8 mouse cellular contexts compared by ENCODE assay signal in genomic region chr5:145114606-145115473, GRCm38 (mm10). TPM values are rescaled to one million over a fixed set of nuclear protein-coding genes. Genes with fewer than 3 reads are reported as not detected.
DNase-seq lines count a peak whose midpoint lies in the region; ATAC-seq and TF ChIP-seq lines count a peak whose summit lies in the region.

No protein-coding gene starts in this region.

- TF ChIP-seq EP300 in liver, postnatal 0 days (IDR thresholded peaks at IDR 0.05; ENCODE audit: low read depth), result no peak

- peak overlapping the region; percentile 78 for H3K27ac ChIP-seq in layer of hippocampus, adult 2 months
- peak overlapping the region; percentile 100 for H3K27ac ChIP-seq in bone marrow macrophage, adult 2 months (ENCODE audit: insufficient read depth, low read depth, low read length)
- peak overlapping the region; percentile 87 for H3K27ac ChIP-seq in intestine, embryonic 15.5 days
- peak overlapping the region; percentile 90 for H3K27ac ChIP-seq in liver, postnatal 0 days (ENCODE audit: low read depth)
- no peak overlapping the region for H3K27ac ChIP-seq in neural tube, embryonic 12.5 days

- H3K27me3 ChIP-seq in intestine, embryonic 15.5 days (replicated peaks), result no peaks in the 10 kb centered on the region
- no peaks in the 10 kb centered on the region for H3K27me3 ChIP-seq in liver, postnatal 0 days (ENCODE audit: insufficient read depth, low read length)
- peaks cover 20% of the 10 kb centered on the region for H3K27me3 ChIP-seq in neural tube, embryonic 12.5 days (replicated peaks)

- no peak for TF ChIP-seq POLR2A in bone marrow macrophage, adult 2 months (IDR thresholded peaks at IDR 0.05; ENCODE audit: borderline replicate concordance, low read depth, low read length)

- peak; percentile 62 for ATAC-seq in granulocyte monocyte progenitor cell, adult 5-6 weeks (replicated peaks; ENCODE audit: poor library complexity, severe bottlenecking)
- ATAC-seq in intestine, embryonic 15.5 days, result peak; percentile 61
- peak; percentile 62 for ATAC-seq in liver, postnatal 0 days
- ATAC-seq in neural tube, embryonic 12.5 days (ENCODE audit: low FRiP score, low read depth), result peak; percentile 18; the same call in 1 of the 2 replicates

- WGBS in intestine, embryonic 15.5 days, result 11% methylated on average over 40 of the region's 40 CpGs
- 10% methylated on average over 36 of the region's 40 CpGs for WGBS in liver, postnatal 0 days (ENCODE audit: insufficient replicate concordance)
- whole genome bisulfite sequencing in neural tube, embryonic 12.5 days, result 21% methylated on average over 36 of the region's 40 CpGs

- H3K9me3 ChIP-seq in intestine, embryonic 15.5 days, result no peaks in the 10 kb centered on the region
- H3K9me3 ChIP-seq in liver, postnatal 0 days (ENCODE audit: low read length), result no peaks in the 10 kb centered on the region
- H3K9me3 ChIP-seq in neural tube, embryonic 12.5 days, result no peaks in the 10 kb centered on the region

- TF ChIP-seq CTCF in layer of hippocampus, adult 2 months (conservative IDR thresholded peaks at IDR 0.05), result no peak
- TF ChIP-seq CTCF in bone marrow macrophage, adult 2 months (IDR thresholded peaks at IDR 0.05; ENCODE audit: low read depth, low read length), result no peak
- TF ChIP-seq CTCF in liver, postnatal 0 days (IDR thresholded peaks at IDR 0.05; ENCODE audit: low read depth), result no peak

- no peak for DNase-seq in layer of hippocampus, adult 2 months (ENCODE audit: low spot score in 2 of 2)
- DNase-seq in layer of hippocampus, postnatal 36 days, result no peak
- peak; percentile 74 for DNase-seq in liver, postnatal 0 days
- peak; percentile 64 for DNase-seq in thymus, postnatal 0 days (ENCODE audit: low spot score)

- peak overlapping the region; percentile 77 for H3K9ac ChIP-seq in intestine, embryonic 15.5 days
- H3K9ac ChIP-seq in liver, postnatal 0 days (replicated peaks), result peak overlapping the region; percentile 82
- H3K9ac ChIP-seq in neural tube, embryonic 12.5 days, result peak overlapping the region; percentile 55

- H3K4me2 ChIP-seq in intestine, embryonic 15.5 days (replicated peaks), result peak overlapping the region; percentile 81
- H3K4me2 ChIP-seq in liver, postnatal 0 days (ENCODE audit: low read depth, low read length), result peak overlapping the region; percentile 83
- peak overlapping the region; percentile 72 for H3K4me2 ChIP-seq in neural tube, embryonic 12.5 days (replicated peaks)

- H3K4me1 ChIP-seq in bone marrow macrophage, adult 2 months (ENCODE audit: control insufficient read depth, insufficient read depth, low read length), result peaks cover 35% of the 10 kb centered on the region
- H3K4me1 ChIP-seq in intestine, embryonic 15.5 days (replicated peaks), result peaks cover 23% of the 10 kb centered on the region
- peaks cover 10% of the 10 kb centered on the region for H3K4me1 ChIP-seq in liver, postnatal 0 days (ENCODE audit: insufficient read depth)
- H3K4me1 ChIP-seq in neural tube, embryonic 12.5 days, result peaks cover 9% of the 10 kb centered on the region; the same call in 1 of the 2 replicates

- H3K4me3 ChIP-seq in layer of hippocampus, adult 2 months, result peak overlapping the region; percentile 58
- peak overlapping the region; percentile 99 for H3K4me3 ChIP-seq in bone marrow macrophage, adult 2 months (ENCODE audit: insufficient read depth, low read length)
- H3K4me3 ChIP-seq in intestine, embryonic 15.5 days (replicated peaks), result peak overlapping the region; percentile 82
- H3K4me3 ChIP-seq in liver, postnatal 0 days (ENCODE audit: low read depth, low read length), result peak overlapping the region; percentile 66
- H3K4me3 ChIP-seq in neural tube, embryonic 12.5 days, result peak overlapping the region; percentile 47

- peaks cover 5% of the 10 kb centered on the region for H3K36me3 ChIP-seq in intestine, embryonic 15.5 days
- 0 out of 2 replicates have a peak, but pooled peaks cover 3% of the 10 kb centered on the region for H3K36me3 ChIP-seq in liver, postnatal 0 days (replicated peaks; ENCODE audit: insufficient read depth, low read length)
- H3K36me3 ChIP-seq in neural tube, embryonic 12.5 days, result peaks cover 15% of the 10 kb centered on the region

RNA-seq across cellular contexts. Expression of gene Arpc1b, which starts 0.8 kb away (rescaled TPM):
- total RNA-seq in layer of hippocampus, adult 2 months (2021), result 10 to 100 TPM; 17.7 to 19.4 TPM
- total RNA-seq in layer of hippocampus, postnatal 36 days (2021), result 10 to 100 TPM; 23.4 to 26.9 TPM
- polyA plus RNA-seq in bone marrow macrophage, adult 2 months (2012; ENCODE audit: insufficient read depth, insufficient read length, missing spikeins), result 829 and 891 TPM in 2 replicates
- total RNA-seq in granulocyte monocyte progenitor cell, adult 5-6 weeks (2014; fragmentation: Nextera tagmentation), result 404 and 492 TPM in 2 replicates
- 197 and 242 TPM in 2 replicates for total RNA-seq in granulocyte monocyte progenitor cell, adult 5-6 weeks (2017)
- 554 and 591 TPM in 2 replicates for polyA plus RNA-seq in intestine, embryonic 15.5 days (2015; fragmentation: Nextera tagmentation; extraction: Ambion mirVana)
- 157 and 181 TPM in 2 replicates for polyA plus RNA-seq in liver, postnatal 0 days (2015; fragmentation: Nextera tagmentation; extraction: Ambion mirVana)
- polyA plus RNA-seq in neural tube, embryonic 12.5 days (2016; fragmentation: Nextera tagmentation; extraction: Ambion mirVana), result 94.4 and 101 TPM in 2 replicates
- polyA plus RNA-seq in thymus, postnatal 0 days (2015; fragmentation: Nextera tagmentation; extraction: Ambion mirVana), result 563 and 603 TPM in 2 replicates

RNA-seq across cellular contexts. Expression of gene Pdap1, which starts 25.2 kb away (rescaled TPM):
- total RNA-seq in layer of hippocampus, adult 2 months (2021), result 10 to 100 TPM; 95.2 to 97.8 TPM
- total RNA-seq in layer of hippocampus, postnatal 36 days (2021), result 10 to 100 TPM; 88.8 to 94.5 TPM
- 72.8 and 76.5 TPM in 2 replicates for polyA plus RNA-seq in bone marrow macrophage, adult 2 months (2012; ENCODE audit: insufficient read depth, insufficient read length, missing spikeins)
- total RNA-seq in granulocyte monocyte progenitor cell, adult 5-6 weeks (2014; fragmentation: Nextera tagmentation), result 59.3 and 90.3 TPM in 2 replicates
- 92.6 and 159 TPM in 2 replicates for total RNA-seq in granulocyte monocyte progenitor cell, adult 5-6 weeks (2017)
- polyA plus RNA-seq in intestine, embryonic 15.5 days (2015; fragmentation: Nextera tagmentation; extraction: Ambion mirVana), result 77.0 and 87.1 TPM in 2 replicates
- 32.5 and 34.0 TPM in 2 replicates for polyA plus RNA-seq in liver, postnatal 0 days (2015; fragmentation: Nextera tagmentation; extraction: Ambion mirVana)
- 116 and 136 TPM in 2 replicates for polyA plus RNA-seq in neural tube, embryonic 12.5 days (2016; fragmentation: Nextera tagmentation; extraction: Ambion mirVana)
- 66.2 and 73.5 TPM in 2 replicates for polyA plus RNA-seq in thymus, postnatal 0 days (2015; fragmentation: Nextera tagmentation; extraction: Ambion mirVana)

RNA-seq across cellular contexts. Expression of gene Bud31, which starts 25.3 kb away (rescaled TPM):
- 10 to 100 TPM; 67.4 to 73.4 TPM for total RNA-seq in layer of hippocampus, adult 2 months (2021)
- 10 to 100 TPM; 74.3 to 76.2 TPM for total RNA-seq in layer of hippocampus, postnatal 36 days (2021)
- polyA plus RNA-seq in bone marrow macrophage, adult 2 months (2012; ENCODE audit: insufficient read depth, insufficient read length, missing spikeins), result 128 and 135 TPM in 2 replicates
- total RNA-seq in granulocyte monocyte progenitor cell, adult 5-6 weeks (2014; fragmentation: Nextera tagmentation), result 108 and 163 TPM in 2 replicates
- total RNA-seq in granulocyte monocyte progenitor cell, adult 5-6 weeks (2017), result 194 and 205 TPM in 2 replicates
- 176 and 185 TPM in 2 replicates for polyA plus RNA-seq in intestine, embryonic 15.5 days (2015; fragmentation: Nextera tagmentation; extraction: Ambion mirVana)
- polyA plus RNA-seq in liver, postnatal 0 days (2015; fragmentation: Nextera tagmentation; extraction: Ambion mirVana), result 94.8 and 97.2 TPM in 2 replicates
- 231 and 236 TPM in 2 replicates for polyA plus RNA-seq in neural tube, embryonic 12.5 days (2016; fragmentation: Nextera tagmentation; extraction: Ambion mirVana)
- 275 and 289 TPM in 2 replicates for polyA plus RNA-seq in thymus, postnatal 0 days (2015; fragmentation: Nextera tagmentation; extraction: Ambion mirVana)

RNA-seq across cellular contexts. Expression of gene Kpna7, which starts 31.0 kb away (rescaled TPM):
- total RNA-seq in layer of hippocampus, adult 2 months (2021), result not detected
- not detected for total RNA-seq in layer of hippocampus, postnatal 36 days (2021)
- polyA plus RNA-seq in bone marrow macrophage, adult 2 months (2012; ENCODE audit: insufficient read depth, insufficient read length, missing spikeins), result not detected in 2 replicates
- not detected in 2 replicates for total RNA-seq in granulocyte monocyte progenitor cell, adult 5-6 weeks (2014; fragmentation: Nextera tagmentation)
- not detected in 2 replicates for total RNA-seq in granulocyte monocyte progenitor cell, adult 5-6 weeks (2017)
- 0.21 and 0.38 TPM in 2 replicates for polyA plus RNA-seq in intestine, embryonic 15.5 days (2015; fragmentation: Nextera tagmentation; extraction: Ambion mirVana)
- not detected in 2 replicates for polyA plus RNA-seq in liver, postnatal 0 days (2015; fragmentation: Nextera tagmentation; extraction: Ambion mirVana)
- not detected in 2 replicates for polyA plus RNA-seq in neural tube, embryonic 12.5 days (2016; fragmentation: Nextera tagmentation; extraction: Ambion mirVana)
- polyA plus RNA-seq in thymus, postnatal 0 days (2015; fragmentation: Nextera tagmentation; extraction: Ambion mirVana), result 0.05 and 0.20 TPM in 2 replicates

RNA-seq across cellular contexts. Expression of gene Arpc1a, which starts 31.2 kb away (rescaled TPM):
- 100 to 1,000 TPM; 252 to 255 TPM for total RNA-seq in layer of hippocampus, adult 2 months (2021)
- 100 to 1,000 TPM; 248 to 263 TPM for total RNA-seq in layer of hippocampus, postnatal 36 days (2021)
- polyA plus RNA-seq in bone marrow macrophage, adult 2 months (2012; ENCODE audit: insufficient read depth, insufficient read length, missing spikeins), result 78.6 and 92.3 TPM in 2 replicates
- total RNA-seq in granulocyte monocyte progenitor cell, adult 5-6 weeks (2014; fragmentation: Nextera tagmentation), result 76.8 and 81.1 TPM in 2 replicates
- total RNA-seq in granulocyte monocyte progenitor cell, adult 5-6 weeks (2017), result 42.0 and 48.1 TPM in 2 replicates
- 130 and 134 TPM in 2 replicates for polyA plus RNA-seq in intestine, embryonic 15.5 days (2015; fragmentation: Nextera tagmentation; extraction: Ambion mirVana)
- polyA plus RNA-seq in liver, postnatal 0 days (2015; fragmentation: Nextera tagmentation; extraction: Ambion mirVana), result 49.1 and 51.1 TPM in 2 replicates
- 196 and 198 TPM in 2 replicates for polyA plus RNA-seq in neural tube, embryonic 12.5 days (2016; fragmentation: Nextera tagmentation; extraction: Ambion mirVana)
- 148 and 153 TPM in 2 replicates for polyA plus RNA-seq in thymus, postnatal 0 days (2015; fragmentation: Nextera tagmentation; extraction: Ambion mirVana)

Comparison
In these comparisons a context has a peak if more than half of its experiments do, and no peak if none do; other contexts are left out.
1. DNase-seq: peak in liver, postnatal 0 days (single experiment) and thymus, postnatal 0 days (single experiment); none in layer of hippocampus, adult 2 months (0 of 2) and layer of hippocampus, postnatal 36 days (0 of 2).
2. H3K4me3 ChIP-seq: peak in every context shown above with its lines; median percentile 99 in bone marrow macrophage, adult 2 months; 82 in intestine, embryonic 15.5 days; 66 in liver, postnatal 0 days; 58 in layer of hippocampus, adult 2 months; 47 in neural tube, embryonic 12.5 days.
3. Peak in every context shown above with its lines, with median percentiles within 50 percentile points of each other: ATAC-seq, H3K4me2 ChIP-seq and H3K9ac ChIP-seq.